Mouse (Mus musculus) CH12.LX (cell line): Measurements from ENCODE around the gene Smndc1.

Source experiments
- GABPA ChIP-seq: IDR thresholded peaks from 2 replicates; pipeline ENCODE4 v1.6.1; 2012; ENCODE audit warnings: low read depth, low read length, improper control_type of control experiment, inconsistent platforms; ENCODE audit not compliant: insufficient replicate concordance
- NELFE ChIP-seq: IDR thresholded peaks from 2 replicates; pipeline ENCODE4 v1.6.1; 2011; ENCODE audit warnings: low read depth, low read length, improper control_type of control experiment

DNA sequence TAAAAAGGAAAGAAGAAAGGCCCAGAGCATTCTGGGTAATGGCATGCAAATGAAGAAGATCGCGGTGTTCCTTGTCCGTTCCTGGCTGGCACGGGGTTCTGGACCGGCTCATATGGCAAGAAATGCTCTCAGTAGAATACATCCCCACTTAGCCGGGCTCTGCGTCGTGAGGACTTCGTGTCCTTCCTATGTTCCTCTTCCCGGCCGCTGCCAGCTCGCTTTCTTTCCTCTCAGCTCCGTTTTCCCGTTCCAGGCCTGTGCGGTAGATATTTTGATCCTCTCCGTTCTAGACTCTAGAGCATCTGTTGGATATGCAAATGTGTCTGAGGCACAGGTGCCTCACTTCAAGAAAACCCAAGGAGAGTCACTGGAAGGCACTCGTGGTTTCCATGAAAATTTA, 24.8 kb upstream of the Smndc1 start:
- TF ChIP-seq NELFE, result no peak
- TF ChIP-seq GABPA, result no peak
